Mouse (Mus musculus) cerebellum, adult 2 months (tissue): ENCODE results near the gene Dhdh. TPM values are rescaled to one million over a fixed set of nuclear protein-coding genes. Genes with fewer than 3 reads are reported as not detected.

Experiments
- DNase-seq, 2 experiments: peaks; one replicate each; pipeline ENCODE4 v3.0.0; 2021
- H3K27ac ChIP-seq: fragments of 200-500 bp; 2 replicates; pipeline ENCODE4 v1.5.1; 2012; ENCODE audit warnings: low read length, control low read depth, inconsistent platforms; ENCODE audit not compliant: insufficient read depth
- H3K27me3 ChIP-seq: fragments of 200-500 bp; 2 replicates; pipeline ENCODE4 v1.6.1; 2012; ENCODE audit warnings: inconsistent platforms, mild to moderate bottlenecking, low read length, moderate library complexity; ENCODE audit not compliant: control insufficient read depth, insufficient read depth
- H3K4me1 ChIP-seq: fragments of 200-500 bp; 2 replicates; pipeline ENCODE4 v1.6.1; 2011; ENCODE audit warnings: low read length; ENCODE audit not compliant: control insufficient read depth, insufficient read depth
- H3K4me3 ChIP-seq: fragments of 200-500 bp; replicated peaks from 2 replicates; pipeline ENCODE3; 2011; ENCODE audit warnings: mild to moderate bottlenecking, low read depth, low read length, control low read depth; ENCODE audit not compliant: insufficient read depth
- CTCF ChIP-seq: fragments of 200-500 bp; IDR thresholded peaks from 2 replicates; pipeline ENCODE4 v1.5.1; 2011; ENCODE audit warnings: low read depth, mild to moderate bottlenecking, control low read depth, low read length, moderate library complexity, borderline replicate concordance; ENCODE audit not compliant: insufficient read depth
- POLR2A ChIP-seq: fragments of 200-500 bp; IDR thresholded peaks from 2 replicates; pipeline ENCODE4 v1.6.1; 2011; ENCODE audit warnings: low read length, control low read depth, borderline replicate concordance; ENCODE audit not compliant: insufficient read depth
- WGBS: fragments of 180-500 bp; shearing (Covaris S2); methylation state at CpG from one replicate; pipeline ENCODE4 v1.1.7; 2018; 5-methylcytosine and 5-hydroxymethylcytosine counted together
- polyA plus RNA-seq: library from polyadenylated mRNA; depleted of rRNA; stranded (reverse); fragments of >200 nt; gene quantifications from 2 replicates; pipeline ENCODE4 v1.2.3, GENCODE M21; 2012

The Dhdh gene
- polyA plus RNA-seq, 1 experiment = 4.7 TPM

GRCm38 (mm10) chr7:45449974-45450373 is 38.6 kb downstream of the Dhdh start:
- DNase-seq = no peak
- H3K27me3 ChIP-seq = no peaks in the 10 kb centered on the region
- H3K4me3 ChIP-seq = no peak overlapping the region
- no peaks in the 10 kb centered on the region for H3K4me1 ChIP-seq
- 89% methylated on average over 1 of the region's 1 CpGs for WGBS
- TF ChIP-seq POLR2A = no peak
- no peak for TF ChIP-seq CTCF
- H3K27ac ChIP-seq = no peak overlapping the region

GRCm38 (mm10) chr7:45447325-45447990 is 41.1 kb downstream of the Dhdh start:
- TF ChIP-seq POLR2A (no peak), CTCF (peak; percentile 52; the same call in 1 of the 2 replicates)
- H3K4me3 ChIP-seq = no peak overlapping the region
- no peak overlapping the region for H3K27ac ChIP-seq
- H3K4me1 ChIP-seq = no peaks in the 10 kb centered on the region
- H3K27me3 ChIP-seq = no peaks in the 10 kb centered on the region
- WGBS = 43% methylated on average over 11 of the region's 11 CpGs
- DNase-seq = no peak

GRCm38 (mm10) chr7:45446589-45446988 is 42.0 kb downstream of the Dhdh start:
- no peak for DNase-seq
- TF ChIP-seq CTCF (no peak), POLR2A (no peak)
- Histone ChIP-seq H3K4me1 (no peaks in the 10 kb centered on the region), H3K4me3 (no peak overlapping the region), H3K27ac (no peak overlapping the region), H3K27me3 (no peaks in the 10 kb centered on the region)

GRCm38 (mm10) chr7:45443526-45444420 is 44.8 kb downstream of the Dhdh start:
- Histone ChIP-seq H3K27ac (no peak overlapping the region), H3K4me3 (no peak overlapping the region), H3K4me1 (no peaks in the 10 kb centered on the region), H3K27me3 (no peaks in the 10 kb centered on the region)
- 91% methylated on average over 22 of the region's 22 CpGs for WGBS
- no peak for DNase-seq
- TF ChIP-seq CTCF (no peak), POLR2A (no peak)

- no peak within 1 kb of the TSS for H3K27ac ChIP-seq
- peaks cover 27% of the 10 kb centered on the region for H3K4me1 ChIP-seq
- WGBS = 37% methylated on average over 19 of the region's 19 CpGs
- TF ChIP-seq CTCF = peak; percentile 30; the same call in 1 of the 2 replicates
- TF ChIP-seq POLR2A = no peak
- no peaks in the 10 kb centered on the region for H3K27me3 ChIP-seq
- H3K4me3 ChIP-seq = peak within 1 kb of the TSS; percentile 8
- no peak for DNase-seq
Observed at GRCm38 (mm10) chr7:45437521-45438276, 50.9 kb downstream of the Dhdh start, which contains the start of gene Ruvbl2. Gene Ruvbl2 (minus strand): TSS chr7:45438096.

GRCm38 (mm10) chr7:45437046-45437445 is 51.6 kb downstream of the Dhdh start:
- WGBS = 56% methylated on average over 6 of the region's 6 CpGs
- H3K4me3 ChIP-seq = no peak overlapping the region
- peaks cover 28% of the 10 kb centered on the region for H3K4me1 ChIP-seq
- no peak for DNase-seq
- no peaks in the 10 kb centered on the region for H3K27me3 ChIP-seq
- TF ChIP-seq POLR2A (no peak), CTCF (no peak)
- H3K27ac ChIP-seq = no peak overlapping the region

GRCm38 (mm10) chr7:45436444-45436843 is 52.2 kb downstream of the Dhdh start:
- WGBS = 93% methylated on average over 5 of the region's 5 CpGs
- H3K4me1 ChIP-seq = peaks cover 28% of the 10 kb centered on the region
- H3K27ac ChIP-seq = no peak overlapping the region
- H3K27me3 ChIP-seq = no peaks in the 10 kb centered on the region
- H3K4me3 ChIP-seq = no peak overlapping the region
- TF ChIP-seq CTCF (no peak), POLR2A (no peak)
- no peak for DNase-seq
